Mouse (Mus musculus) CD4-positive, CD25-positive, alpha-beta regulatory T cell, adult 2 months (primary cell): Measurements from ENCODE around the gene Incenp.
"Not testable (repeated sequence)": the region's sequence is repeated elsewhere in the genome, so short reads cannot be mapped to it uniquely, and the experiment has no call there.

Source experiments
- DNase-seq: peaks from one replicate; pipeline ENCODE4 v3.0.0-alpha.2; 2012; ENCODE audit warnings: low read depth, low spot score

Gene Incenp

GRCm38 (mm10) chr19:9918176-9918861 is 19.0 kb upstream of the Incenp start:
- no peak for DNase-seq

- no peak for DNase-seq
Measured at GRCm38 (mm10) chr19:9917727-9918126, 18.4 kb upstream of the Incenp start.

- DNase-seq: peak; percentile 91
Measured at GRCm38 (mm10) chr19:9915935-9916334, 16.6 kb upstream of the Incenp start.

GRCm38 (mm10) chr19:9914346-9914745 is 15.0 kb upstream of the Incenp start:
- DNase-seq: no peak

- no peak for DNase-seq
Measured at GRCm38 (mm10) chr19:9913784-9914183, 14.4 kb upstream of the Incenp start.

GRCm38 (mm10) chr19:9911314-9911754 is 12.0 kb upstream of the Incenp start:
- peak; percentile 88 for DNase-seq

GRCm38 (mm10) chr19:9909351-9909750 is 10.0 kb upstream of the Incenp start:
- DNase-seq: no peak

GRCm38 (mm10) chr19:9900696-9901095 is 1.3 kb upstream of the Incenp start:
- DNase-seq: not testable (repeated sequence)

- DNase-seq: no peak
Measured at GRCm38 (mm10) chr19:9899780-9900146, 412 bp upstream of the Incenp start.

GRCm38 (mm10) chr19:9898339-9899066 is 848 bp downstream of the Incenp start:
- peak; percentile 33 for DNase-seq

- no peak for DNase-seq
Measured at GRCm38 (mm10) chr19:9896067-9896466, 3.3 kb downstream of the Incenp start.

- DNase-seq: no peak
Measured at GRCm38 (mm10) chr19:9886771-9887170, 12.6 kb downstream of the Incenp start.

GRCm38 (mm10) chr19:9886348-9886747 is 13.0 kb downstream of the Incenp start:
- DNase-seq: no peak

- DNase-seq: no peak
Measured at GRCm38 (mm10) chr19:9878186-9878835, 21.0 kb downstream of the Incenp start.

GRCm38 (mm10) chr19:9865466-9865865 is 33.9 kb downstream of the Incenp start:
- DNase-seq: no peak

GRCm38 (mm10) chr19:9864856-9865255 is 34.5 kb downstream of the Incenp start:
- DNase-seq: no peak

- DNase-seq: not testable (repeated sequence)
Measured at GRCm38 (mm10) chr19:9860821-9861220, 38.5 kb downstream of the Incenp start.

GRCm38 (mm10) chr19:9849368-9850075 is 49.8 kb downstream of the Incenp start:
- not testable (repeated sequence) for DNase-seq

- no peak for DNase-seq
Measured at GRCm38 (mm10) chr19:9847262-9847661, 52.1 kb downstream of the Incenp start, which contains the start of gene Scgb2a2. Gene Scgb2a2, plus strand, starts transcription at chr19:9847562.

- no peak for DNase-seq
Measured at GRCm38 (mm10) chr19:9837341-9837715, 62.0 kb downstream of the Incenp start.

- DNase-seq: not testable (repeated sequence)
Measured at GRCm38 (mm10) chr19:9836581-9837340, 62.6 kb downstream of the Incenp start.
